Mouse (Mus musculus): ENCODE measurements around the gene Slc25a34.

DNA sequence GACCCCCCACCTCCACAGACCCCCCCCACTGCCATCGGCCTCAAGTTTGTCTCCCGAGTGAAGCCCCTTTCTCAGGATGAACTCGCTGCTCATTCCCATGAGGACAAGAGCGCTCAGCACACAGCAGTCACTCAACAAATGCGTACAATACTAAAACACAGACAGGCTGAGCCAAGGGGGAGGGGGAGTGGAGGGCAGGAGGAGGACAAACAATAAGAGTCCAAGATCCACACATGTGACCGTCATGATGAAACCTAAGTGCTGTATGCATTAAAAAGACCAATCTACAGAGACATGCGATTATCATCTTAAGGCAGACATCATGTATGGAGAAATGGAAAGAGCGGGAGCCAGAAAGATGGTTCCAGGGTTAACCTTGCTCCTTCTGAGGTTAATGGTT, 33.3 kb upstream of the Slc25a34 start:
- TF ChIP-seq CTCF (conservative IDR thresholded peaks at IDR 0.05; ENCODE audit: low read length) (no peak), NANOG (IDR thresholded peaks at IDR 0.05; ENCODE audit: borderline replicate concordance, low read length) (no peak)

Data from E14TG2a.4 (cell line).